ENCODE assay signal across 9 mouse cellular contexts in genomic region chr9:45022800-45023199, GRCm38 (mm10). TPM values are rescaled to one million over a fixed set of nuclear protein-coding genes. Genes with fewer than 3 reads are reported as not detected.
A peak's percentile ranks its signal among the peaks of the same experiment; 100 is the strongest.
DNase-seq lines count a peak whose midpoint lies in the region; ATAC-seq and TF ChIP-seq lines count a peak whose summit lies in the region.
"Had no signal": no experiment of that assay in that cellular context is flagged by ENCODE, and none has a peak within 500 bp of the region (broad histone marks: within the 10 kb centered on the region; RNA-seq: fewer than 3 reads in every experiment).

No protein-coding gene starts in this region.

- peak; percentile 100 for TF ChIP-seq RAD21 in CH12.LX (IDR thresholded peaks at IDR 0.05; ENCODE audit: low read depth, low read length)

- H3K79me2 ChIP-seq in CH12.LX (replicated peaks; ENCODE audit: control insufficient read depth, extremely low read depth, insufficient read depth, poor library complexity, severe bottlenecking) = no peaks in the 10 kb centered on the region

- peak; percentile 82 for DNase-seq in hindbrain, embryonic 11.5 days (ENCODE audit: low spot score)
- DNase-seq in CH12.LX (ENCODE audit: extremely low read depth) = peak; percentile 82
- DNase-seq in adrenal gland, postnatal 36 days = peak; percentile 58 to 74
- DNase-seq in embryonic facial prominence, embryonic 14.5 days (ENCODE audit: low spot score) = peak; percentile 70
- DNase-seq in layer of hippocampus, adult 9-10 months (ENCODE audit: low spot score) = peak; percentile 36
- peak; percentile 69 for DNase-seq in midbrain, postnatal 0 days (ENCODE audit: low spot score)
- peak; percentile 75 for DNase-seq in thymus, postnatal 4 days

- no peak for ATAC-seq in hindbrain, embryonic 11.5 days (ENCODE audit: low FRiP score)
- ATAC-seq in hindbrain, embryonic 13.5 days (ENCODE audit: low FRiP score) = no peak
- no peak for ATAC-seq in embryonic facial prominence, embryonic 14.5 days (ENCODE audit: low read depth)
- ATAC-seq in midbrain, postnatal 0 days (ENCODE audit: low FRiP score) = no peak

- no peaks in the 10 kb centered on the region for H3K36me3 ChIP-seq in hindbrain, embryonic 11.5 days (ENCODE audit: control insufficient read depth, insufficient read depth, low read length)
- H3K36me3 ChIP-seq in hindbrain, embryonic 13.5 days = no peaks in the 10 kb centered on the region
- no peaks in the 10 kb centered on the region for H3K36me3 ChIP-seq in CH12.LX (replicated peaks in 1 of 2; ENCODE audit: control insufficient read depth in 1 of 2, insufficient read depth in 1 of 2, low read length in 1 of 2)
- no peaks in the 10 kb centered on the region for H3K36me3 ChIP-seq in embryonic facial prominence, embryonic 14.5 days (ENCODE audit: control insufficient read depth, insufficient read depth, low read length)
- no peaks in the 10 kb centered on the region for H3K36me3 ChIP-seq in midbrain, postnatal 0 days (ENCODE audit: insufficient read depth, low read length)

- dilution Hi-C loops in CH12.LX (cut with MboI; ENCODE audit: extremely low pct_ligation_motif_present, extremely low pct_unique_long_range_greater_than_20kb, low sequenced_read_pairs) = no loop called here

- WGBS in hindbrain, embryonic 11.5 days = 16% methylated on average over 3 of the region's 3 CpGs
- whole genome bisulfite sequencing in hindbrain, embryonic 13.5 days = 11% methylated on average over 3 of the region's 3 CpGs
- WGBS in embryonic facial prominence, embryonic 14.5 days = 5% methylated on average over 3 of the region's 3 CpGs
- WGBS in midbrain, postnatal 0 days = 12% methylated on average over 3 of the region's 3 CpGs

- no peak overlapping the region for H3K4me3 ChIP-seq in hindbrain, embryonic 11.5 days (ENCODE audit: low read depth, low read length)
- no peak overlapping the region for H3K4me3 ChIP-seq in hindbrain, embryonic 13.5 days
- H3K4me3 ChIP-seq in CH12.LX (replicated peaks in 1 of 3; ENCODE audit: low read depth in 2 of 3, low read length in 2 of 3, poor library complexity in 1 of 3) = no peak overlapping the region
- H3K4me3 ChIP-seq in embryonic facial prominence, embryonic 14.5 days (ENCODE audit: low read depth, low read length) = no peak overlapping the region
- no peak overlapping the region for H3K4me3 ChIP-seq in midbrain, postnatal 0 days (ENCODE audit: low read depth, low read length)
- H3K4me3 ChIP-seq: erythroblast, embryonic 14.5 days had no signal

- H3K27me3 ChIP-seq in hindbrain, embryonic 11.5 days (ENCODE audit: control insufficient read depth, insufficient read depth, low read length) = no peaks in the 10 kb centered on the region
- H3K27me3 ChIP-seq in hindbrain, embryonic 13.5 days = peaks cover 15% of the 10 kb centered on the region; the same call in 1 of the 2 replicates
- peaks cover 2% of the 10 kb centered on the region for H3K27me3 ChIP-seq in CH12.LX (replicated peaks)
- H3K27me3 ChIP-seq in embryonic facial prominence, embryonic 14.5 days (replicated peaks; ENCODE audit: control insufficient read depth, insufficient read depth, low read length) = 0 out of 2 replicates have a peak, but pooled peaks cover 2% of the 10 kb centered on the region
- no peaks in the 10 kb centered on the region for H3K27me3 ChIP-seq in midbrain, postnatal 0 days (ENCODE audit: insufficient read depth, low read length)

- H3K9me3 ChIP-seq in hindbrain, embryonic 11.5 days (ENCODE audit: control insufficient read depth, low read length) = no peaks in the 10 kb centered on the region
- H3K9me3 ChIP-seq in hindbrain, embryonic 13.5 days = no peaks in the 10 kb centered on the region
- no peaks in the 10 kb centered on the region for H3K9me3 ChIP-seq in CH12.LX (replicated peaks; ENCODE audit: low read length)
- H3K9me3 ChIP-seq in embryonic facial prominence, embryonic 14.5 days (ENCODE audit: control insufficient read depth, low read length) = no peaks in the 10 kb centered on the region
- H3K9me3 ChIP-seq in midbrain, postnatal 0 days (ENCODE audit: low read length) = no peaks in the 10 kb centered on the region

- no peak overlapping the region for H3K27ac ChIP-seq in hindbrain, embryonic 11.5 days (ENCODE audit: low read depth, low read length)
- no peak overlapping the region for H3K27ac ChIP-seq in hindbrain, embryonic 13.5 days
- H3K27ac ChIP-seq in CH12.LX (ENCODE audit: insufficient read depth, low read depth) = no peak overlapping the region
- no peak overlapping the region for H3K27ac ChIP-seq in embryonic facial prominence, embryonic 14.5 days (replicated peaks; ENCODE audit: low read depth, low read length)
- H3K27ac ChIP-seq in midbrain, postnatal 0 days (ENCODE audit: low read depth, low read length) = no peak overlapping the region

- no peak for TF ChIP-seq EP300 in CH12.LX (IDR thresholded peaks at IDR 0.05; ENCODE audit: low read length)

- H3K9ac ChIP-seq in hindbrain, embryonic 11.5 days (ENCODE audit: low read depth, low read length) = no peak overlapping the region
- H3K9ac ChIP-seq in hindbrain, embryonic 13.5 days = no peak overlapping the region
- H3K9ac ChIP-seq in CH12.LX (ENCODE audit: insufficient read depth, low read depth) = no peak overlapping the region
- H3K9ac ChIP-seq in embryonic facial prominence, embryonic 14.5 days (ENCODE audit: low read depth, low read length) = no peak overlapping the region
- no peak overlapping the region for H3K9ac ChIP-seq in midbrain, postnatal 0 days (replicated peaks; ENCODE audit: low read length, poor library complexity, severe bottlenecking)

- H3K4me1 ChIP-seq in hindbrain, embryonic 11.5 days (replicated peaks; ENCODE audit: control insufficient read depth, insufficient read depth, low read length) = no peaks in the 10 kb centered on the region
- no peaks in the 10 kb centered on the region for H3K4me1 ChIP-seq in hindbrain, embryonic 13.5 days (replicated peaks)
- peaks cover 13 to 20% of the 10 kb centered on the region in 2 experiments for H3K4me1 ChIP-seq in CH12.LX (ENCODE audit: control insufficient read depth in 1 of 2, insufficient read depth in 2 of 2)
- H3K4me1 ChIP-seq in embryonic facial prominence, embryonic 14.5 days (ENCODE audit: control insufficient read depth, insufficient read depth, low read length) = no peaks in the 10 kb centered on the region
- H3K4me1 ChIP-seq in midbrain, postnatal 0 days (ENCODE audit: insufficient read depth, low read length) = no peaks in the 10 kb centered on the region

- no peak for TF ChIP-seq POLR2A in CH12.LX (IDR thresholded peaks at IDR 0.05; ENCODE audit: low read depth, low read length)

- TF ChIP-seq CTCF in CH12.LX (conservative IDR thresholded peaks at IDR 0.05 in 1 of 2, IDR thresholded peaks at IDR 0.05 in 1 of 2; ENCODE audit: low read depth in 2 of 2, low read length in 2 of 2) = peak; percentile 82 to 99
- peak; percentile 88 for TF ChIP-seq CTCF in midbrain, postnatal 0 days (IDR thresholded peaks at IDR 0.05)

- H3K4me2 ChIP-seq in hindbrain, embryonic 11.5 days (replicated peaks; ENCODE audit: low read depth, low read length) = no peak overlapping the region
- no peak overlapping the region for H3K4me2 ChIP-seq in hindbrain, embryonic 13.5 days
- H3K4me2 ChIP-seq in CH12.LX (ENCODE audit: insufficient read depth, low read depth, poor library complexity, severe bottlenecking) = no peak overlapping the region
- no peak overlapping the region for H3K4me2 ChIP-seq in embryonic facial prominence, embryonic 14.5 days (ENCODE audit: low read depth, low read length)
- H3K4me2 ChIP-seq in midbrain, postnatal 0 days (ENCODE audit: low read depth, low read length, poor library complexity, severe bottlenecking) = no peak overlapping the region

- in situ Hi-C loops in CH12.LX (cut with MboI; ENCODE audit: low pct_ligation_motif_present, low pct_unique_long_range_greater_than_20kb, low sequenced_read_pairs) = loop anchor here (25.0 kb wide), 1 partner anchor 365 kb away; the partner anchor contains the start of gene Fxyd2

RNA-seq across cellular contexts. Expression of gene Cd3e, which starts 13.4 kb away (rescaled TPM):
- not detected in 2 replicates for polyA plus RNA-seq in hindbrain, embryonic 11.5 days (2014; fragmentation: Nextera tagmentation; extraction: Ambion mirVana)
- not detected in 2 replicates for polyA plus RNA-seq in hindbrain, embryonic 13.5 days (2015; fragmentation: Nextera tagmentation; extraction: Ambion mirVana)
- total RNA-seq in CH12.LX (2012; rRNA removed) (not detected in 2 replicates), CH12.LX (2014; rRNA removed) (not detected in 2 replicates)
- not detected in 2 replicates for polyA plus RNA-seq in CH12.LX (2012; ENCODE audit: insufficient read length, low read depth)
- total RNA-seq in adrenal gland, postnatal 36 days (2021) = under 1 TPM in 1 of 2 experiments, not detected in 1; 0.60 TPM
- polyA plus RNA-seq in embryonic facial prominence, embryonic 14.5 days (2014; fragmentation: Nextera tagmentation; extraction: Ambion mirVana) = 0.10 and 0.25 TPM in 2 replicates
- not detected in 2 replicates for total RNA-seq in midbrain, postnatal 0 days (2014; rRNA removed)
- 0.11 and 0.15 TPM in 2 replicates for polyA plus RNA-seq in midbrain, postnatal 0 days (2015; fragmentation: Nextera tagmentation; extraction: Ambion mirVana)

RNA-seq across cellular contexts. Expression of gene Mpzl2, which starts 16.8 kb away (rescaled TPM):
- polyA plus RNA-seq in hindbrain, embryonic 11.5 days (2014; fragmentation: Nextera tagmentation; extraction: Ambion mirVana) = 2.6 and 3.8 TPM in 2 replicates
- polyA plus RNA-seq in hindbrain, embryonic 13.5 days (2015; fragmentation: Nextera tagmentation; extraction: Ambion mirVana) = 0.35 and 0.45 TPM in 2 replicates
- total RNA-seq in CH12.LX (2012; rRNA removed) (0.30 and 0.38 TPM in 2 replicates), CH12.LX (2014; rRNA removed) (0.18 and 0.36 TPM in 2 replicates)
- 0.27 and 0.57 TPM in 2 replicates for polyA plus RNA-seq in CH12.LX (2012; ENCODE audit: insufficient read length, low read depth)
- total RNA-seq in adrenal gland, postnatal 36 days (2021) = 10 to 100 TPM in 1 of 2 experiments, 1 to 10 TPM in 1; 8.3 to 10.4 TPM
- 11.6 and 13.3 TPM in 2 replicates for polyA plus RNA-seq in embryonic facial prominence, embryonic 14.5 days (2014; fragmentation: Nextera tagmentation; extraction: Ambion mirVana)
- 3.1 and 5.6 TPM in 2 replicates for total RNA-seq in midbrain, postnatal 0 days (2014; rRNA removed)
- polyA plus RNA-seq in midbrain, postnatal 0 days (2015; fragmentation: Nextera tagmentation; extraction: Ambion mirVana) = 4.0 and 4.4 TPM in 2 replicates
- polyA plus RNA-seq: erythroblast, embryonic 14.5 days had no signal

RNA-seq across cellular contexts. Expression of gene Mpzl3, which starts 32.2 kb away (rescaled TPM):
- 1.7 and 2.8 TPM in 2 replicates for polyA plus RNA-seq in hindbrain, embryonic 11.5 days (2014; fragmentation: Nextera tagmentation; extraction: Ambion mirVana)
- 1.2 and 1.9 TPM in 2 replicates for polyA plus RNA-seq in hindbrain, embryonic 13.5 days (2015; fragmentation: Nextera tagmentation; extraction: Ambion mirVana)
- total RNA-seq in CH12.LX (2012; rRNA removed) (3.1 and 3.4 TPM in 2 replicates), CH12.LX (2014; rRNA removed) (5.3 and 5.5 TPM in 2 replicates)
- polyA plus RNA-seq in CH12.LX (2012; ENCODE audit: insufficient read length, low read depth) = 4.4 and 5.2 TPM in 2 replicates
- 10 to 100 TPM in 1 of 2 experiments, 1 to 10 TPM in 1; 5.3 to 12.2 TPM for total RNA-seq in adrenal gland, postnatal 36 days (2021)
- polyA plus RNA-seq in embryonic facial prominence, embryonic 14.5 days (2014; fragmentation: Nextera tagmentation; extraction: Ambion mirVana) = 4.0 TPM in 2 replicates
- 2.5 TPM in 2 replicates for total RNA-seq in midbrain, postnatal 0 days (2014; rRNA removed)
- 1.1 and 1.3 TPM in 2 replicates for polyA plus RNA-seq in midbrain, postnatal 0 days (2015; fragmentation: Nextera tagmentation; extraction: Ambion mirVana)
- polyA plus RNA-seq: erythroblast, embryonic 14.5 days had no signal

RNA-seq across cellular contexts. Expression of gene Cd3d, which starts 41.2 kb away (rescaled TPM):
- not detected in 2 replicates for polyA plus RNA-seq in hindbrain, embryonic 11.5 days (2014; fragmentation: Nextera tagmentation; extraction: Ambion mirVana)
- polyA plus RNA-seq in hindbrain, embryonic 13.5 days (2015; fragmentation: Nextera tagmentation; extraction: Ambion mirVana) = not detected in 2 replicates
- 5.2 and 5.5 TPM in 2 replicates for total RNA-seq in CH12.LX (2012; rRNA removed)
- total RNA-seq in CH12.LX (2014; rRNA removed) = 0.27 TPM in 1 of 2 replicates, not detected in the other
- 2.6 and 2.7 TPM in 2 replicates for polyA plus RNA-seq in CH12.LX (2012; ENCODE audit: insufficient read length, low read depth)
- 1 to 10 TPM in 1 of 2 experiments, not detected in 1; 1.5 TPM for total RNA-seq in adrenal gland, postnatal 36 days (2021)
- polyA plus RNA-seq in embryonic facial prominence, embryonic 14.5 days (2014; fragmentation: Nextera tagmentation; extraction: Ambion mirVana) = not detected in 2 replicates
- total RNA-seq in midbrain, postnatal 0 days (2014; rRNA removed) = not detected in 2 replicates
- polyA plus RNA-seq in midbrain, postnatal 0 days (2015; fragmentation: Nextera tagmentation; extraction: Ambion mirVana) = not detected in 2 replicates
- polyA plus RNA-seq: erythroblast, embryonic 14.5 days had no signal

RNA-seq across cellular contexts. Expression of gene Cd3g, which starts 42.6 kb away (rescaled TPM):
- polyA plus RNA-seq in hindbrain, embryonic 11.5 days (2014; fragmentation: Nextera tagmentation; extraction: Ambion mirVana) = not detected in 2 replicates
- not detected in 2 replicates for polyA plus RNA-seq in hindbrain, embryonic 13.5 days (2015; fragmentation: Nextera tagmentation; extraction: Ambion mirVana)
- 11.2 and 12.7 TPM in 2 replicates for total RNA-seq in CH12.LX (2012; rRNA removed)
- 1.3 and 1.7 TPM in 2 replicates for total RNA-seq in CH12.LX (2014; rRNA removed)
- 2.2 and 2.9 TPM in 2 replicates for polyA plus RNA-seq in CH12.LX (2012; ENCODE audit: insufficient read length, low read depth)
- total RNA-seq in adrenal gland, postnatal 36 days (2021) = under 1 TPM in 1 of 2 experiments, not detected in 1; 0.30 TPM
- 0.47 and 0.67 TPM in 2 replicates for polyA plus RNA-seq in embryonic facial prominence, embryonic 14.5 days (2014; fragmentation: Nextera tagmentation; extraction: Ambion mirVana)
- not detected in 2 replicates for total RNA-seq in midbrain, postnatal 0 days (2014; rRNA removed)
- polyA plus RNA-seq in midbrain, postnatal 0 days (2015; fragmentation: Nextera tagmentation; extraction: Ambion mirVana) = not detected in 2 replicates
- polyA plus RNA-seq: erythroblast, embryonic 14.5 days had no signal
